Mouse (Mus musculus): ENCODE results near the gene Azgp1. TPM values are rescaled to one million over a fixed set of nuclear protein-coding genes. Genes with fewer than 3 reads are reported as not detected.
"Not testable (repeated sequence)": the region's sequence is repeated elsewhere in the genome, so short reads cannot be mapped to it uniquely, and the experiment has no call there.

Gene Azgp1
- total RNA-seq, 2 experiments from 2014 or later, result not detected

GRCm38 (mm10) chr5:138020961-138021479 is 39.7 kb downstream of the Azgp1 start, which contains the start of the genes Smok3a and Smok3b:
Gene Smok3a, plus strand, starts transcription at chr5:138021261.
Gene Smok3b, plus strand, starts transcription at chr5:138021429.
- ATAC-seq (ENCODE audit: poor library complexity, severe bottlenecking), result not testable (repeated sequence)

Other genes with a start within 250 kb of the Azgp1 start
- 0.21 and 0.27 TPM in 2 replicates for gene Nyap1, start 239.9 kb upstream of the Azgp1 start, total RNA-seq (2015)
- gene Nyap1, start 239.9 kb upstream of the Azgp1 start, total RNA-seq (2017), result 0.84 and 1.1 TPM in 2 replicates
- gene Tsc22d4, start 235.8 kb upstream of the Azgp1 start, total RNA-seq (2015), result 55.9 and 74.7 TPM in 2 replicates
- gene Tsc22d4, start 235.8 kb upstream of the Azgp1 start, total RNA-seq (2017), result 112 and 113 TPM in 2 replicates
- gene Ppp1r35, start 202.7 kb upstream of the Azgp1 start, total RNA-seq (2015), result 48.6 and 55.3 TPM in 2 replicates
- 34.1 and 40.1 TPM in 2 replicates for gene Ppp1r35, start 202.7 kb upstream of the Azgp1 start, total RNA-seq (2017)
- gene Mepce, start 193.9 kb upstream of the Azgp1 start, total RNA-seq (2015), result 20.9 and 24.0 TPM in 2 replicates
- gene Mepce, start 193.9 kb upstream of the Azgp1 start, total RNA-seq (2017), result 16.2 and 22.8 TPM in 2 replicates
- gene Zcwpw1, start 193.7 kb upstream of the Azgp1 start, total RNA-seq (2015), result 6.4 and 10.0 TPM in 2 replicates
- 16.1 and 18.1 TPM in 2 replicates for gene Zcwpw1, start 193.7 kb upstream of the Azgp1 start, total RNA-seq (2017)
- gene Pilra, start 145.2 kb upstream of the Azgp1 start, total RNA-seq (2015), result 65.2 and 103 TPM in 2 replicates
- gene Pilra, start 145.2 kb upstream of the Azgp1 start, total RNA-seq (2017), result 95.8 and 100 TPM in 2 replicates
- 94.9 and 109 TPM in 2 replicates for gene Pilrb1, start 123.4 kb upstream of the Azgp1 start, total RNA-seq (2015)
- gene Pilrb1, start 123.4 kb upstream of the Azgp1 start, total RNA-seq (2017), result 82.8 and 86.5 TPM in 2 replicates
- 106 and 132 TPM in 2 replicates for gene Pilrb2, start 109.7 kb upstream of the Azgp1 start, total RNA-seq (2015)
- gene Pilrb2, start 109.7 kb upstream of the Azgp1 start, total RNA-seq (2017), result 62.6 and 73.1 TPM in 2 replicates
- not detected in 2 replicates for gene Cyp3a13, start 59.9 kb upstream of the Azgp1 start, total RNA-seq (2015)
- not detected in 2 replicates for gene Cyp3a13, start 59.9 kb upstream of the Azgp1 start, total RNA-seq (2017)
- gene Gjc3, start 18.4 kb upstream of the Azgp1 start, total RNA-seq (2015), result not detected in 2 replicates
- not detected in 2 replicates for gene Gjc3, start 18.4 kb upstream of the Azgp1 start, total RNA-seq (2017)
- not detected in 2 replicates for gene Smok3a, start 39.7 kb downstream of the Azgp1 start, total RNA-seq (2015)
- gene Smok3a, start 39.7 kb downstream of the Azgp1 start, total RNA-seq (2017), result not detected in 2 replicates
- gene Smok3b, start 39.9 kb downstream of the Azgp1 start, total RNA-seq (2015), result not detected in 2 replicates
- not detected in 2 replicates for gene Smok3b, start 39.9 kb downstream of the Azgp1 start, total RNA-seq (2017)
- gene Smok3c, start 71.7 kb downstream of the Azgp1 start, total RNA-seq (2015), result not detected in 2 replicates
- not detected in 2 replicates for gene Smok3c, start 71.7 kb downstream of the Azgp1 start, total RNA-seq (2017)
- gene Zkscan1, start 103.6 kb downstream of the Azgp1 start, total RNA-seq (2015), result 16.1 TPM in 2 replicates
- 13.1 and 14.2 TPM in 2 replicates for gene Zkscan1, start 103.6 kb downstream of the Azgp1 start, total RNA-seq (2017)
- 10.3 and 12.2 TPM in 2 replicates for gene Zscan21, start 135.4 kb downstream of the Azgp1 start, total RNA-seq (2015)
- 7.2 and 7.7 TPM in 2 replicates for gene Zscan21, start 135.4 kb downstream of the Azgp1 start, total RNA-seq (2017)
- 1.4 and 5.4 TPM in 2 replicates for gene Zfp113, start 174.2 kb downstream of the Azgp1 start, total RNA-seq (2015)
- 2.0 and 3.5 TPM in 2 replicates for gene Zfp113, start 174.2 kb downstream of the Azgp1 start, total RNA-seq (2017)
- 115 and 124 TPM in 2 replicates for gene Cops6, start 179.6 kb downstream of the Azgp1 start, total RNA-seq (2015)
- gene Cops6, start 179.6 kb downstream of the Azgp1 start, total RNA-seq (2017), result 34.7 and 37.8 TPM in 2 replicates
- gene Ap4m1, start 190.5 kb downstream of the Azgp1 start, total RNA-seq (2015), result 11.3 and 11.7 TPM in 2 replicates
- 23.5 and 28.5 TPM in 2 replicates for gene Ap4m1, start 190.5 kb downstream of the Azgp1 start, total RNA-seq (2017)
- gene Mcm7, start 190.9 kb downstream of the Azgp1 start, total RNA-seq (2015), result 114 and 128 TPM in 2 replicates
- 184 and 191 TPM in 2 replicates for gene Mcm7, start 190.9 kb downstream of the Azgp1 start, total RNA-seq (2017)
- gene Taf6, start 205.9 kb downstream of the Azgp1 start, total RNA-seq (2015), result 23.4 and 25.6 TPM in 2 replicates
- 28.5 and 41.1 TPM in 2 replicates for gene Taf6, start 205.9 kb downstream of the Azgp1 start, total RNA-seq (2017)
- gene Cnpy4, start 206.0 kb downstream of the Azgp1 start, total RNA-seq (2015), result 24.0 and 25.5 TPM in 2 replicates
- gene Cnpy4, start 206.0 kb downstream of the Azgp1 start, total RNA-seq (2017), result 41.7 and 48.3 TPM in 2 replicates
- 5.3 and 6.5 TPM in 2 replicates for gene Mblac1, start 212.8 kb downstream of the Azgp1 start, total RNA-seq (2015)
- 4.6 and 5.8 TPM in 2 replicates for gene Mblac1, start 212.8 kb downstream of the Azgp1 start, total RNA-seq (2017)
- gene Nxpe5, start 244.4 kb downstream of the Azgp1 start, total RNA-seq (2015), result 0.87 and 1.2 TPM in 2 replicates
- 1.4 and 2.0 TPM in 2 replicates for gene Nxpe5, start 244.4 kb downstream of the Azgp1 start, total RNA-seq (2017)